Mouse (Mus musculus) kidney, postnatal 25 days (tissue): ENCODE data around the gene Slc2a3.
A peak's percentile ranks its signal among the peaks of the same experiment; 100 is the strongest.
"Not testable (repeated sequence)": the region's sequence is repeated elsewhere in the genome, so short reads cannot be mapped to it uniquely, and the experiment has no call there.

Experiments
- DNase-seq, 2 experiments: peaks; one replicate each; pipeline ENCODE4 v3.0.0; 2021; ENCODE audit warnings: mixed read lengths in 2 of 2

The Slc2a3 gene

GRCm38 (mm10) chr6:122703706-122704105 lies 97.7 kb downstream of the Slc2a3 start:
- DNase-seq, result no peak

GRCm38 (mm10) chr6:122703251-122703650 lies 98.2 kb downstream of the Slc2a3 start:
- no peak for DNase-seq

- DNase-seq, result peak; percentile 74 to 79
Observed at GRCm38 (mm10) chr6:122702480-122703124, 98.8 kb downstream of the Slc2a3 start.

- no peak for DNase-seq
Observed at GRCm38 (mm10) chr6:122701816-122702215, 99.6 kb downstream of the Slc2a3 start.

GRCm38 (mm10) chr6:122699628-122700027 lies 101.8 kb downstream of the Slc2a3 start:
- not testable (repeated sequence) for DNase-seq

- no peak for DNase-seq
Observed at GRCm38 (mm10) chr6:122695398-122695797, 106.0 kb downstream of the Slc2a3 start.

- no peak for DNase-seq
Observed at GRCm38 (mm10) chr6:122690082-122690481, 111.4 kb downstream of the Slc2a3 start.

GRCm38 (mm10) chr6:122689411-122690055 lies 111.9 kb downstream of the Slc2a3 start:
- no peak for DNase-seq

- DNase-seq, result no peak
Observed at GRCm38 (mm10) chr6:122686709-122687108, 114.7 kb downstream of the Slc2a3 start.

GRCm38 (mm10) chr6:122682646-122683045 lies 118.8 kb downstream of the Slc2a3 start:
- DNase-seq, result no peak
